Comparison of ENCODE assay signal across 10 mouse cellular contexts in the genomic region with DNA sequence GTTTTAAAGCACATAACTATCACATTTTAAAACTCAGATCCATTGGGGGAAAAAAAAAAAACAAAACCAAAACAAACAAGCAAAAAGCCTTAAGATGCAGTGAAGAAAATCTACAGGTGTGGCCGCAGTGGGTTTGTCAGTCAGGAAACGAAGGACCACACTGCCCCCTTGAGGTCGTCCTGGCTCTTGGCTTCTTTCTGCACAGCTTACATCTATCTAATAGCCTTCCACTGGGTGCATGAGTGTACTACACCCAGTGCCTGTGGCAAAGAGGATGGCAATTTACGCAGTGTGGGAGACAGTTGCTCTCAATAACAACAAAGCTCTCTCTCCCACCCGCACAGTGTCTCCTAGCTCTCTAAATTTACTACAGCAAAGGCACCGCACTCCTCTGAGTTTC. TPM values are rescaled to one million over a fixed set of nuclear protein-coding genes. Genes with fewer than 3 reads are reported as not detected.
A peak's percentile ranks its signal among the peaks of the same experiment; 100 is the strongest.
DNase-seq lines count a peak whose midpoint lies in the region; ATAC-seq lines count a peak whose summit lies in the region.
"Had no signal": no experiment of that assay in that cellular context is flagged by ENCODE, and none has a peak within 500 bp of the region (broad histone marks: within the 10 kb centered on the region; RNA-seq: fewer than 3 reads in every experiment).

No protein-coding gene starts in this region.

- H3K9me3 ChIP-seq in hindbrain, embryonic 11.5 days (ENCODE audit: control insufficient read depth, low read length): no peaks in the 10 kb centered on the region
- no peaks in the 10 kb centered on the region for H3K9me3 ChIP-seq in hindbrain, embryonic 14.5 days (ENCODE audit: control insufficient read depth, low read length)
- no peaks in the 10 kb centered on the region for H3K9me3 ChIP-seq in embryonic facial prominence, embryonic 10.5 days
- no peaks in the 10 kb centered on the region for H3K9me3 ChIP-seq in midbrain, embryonic 15.5 days
- H3K9me3 ChIP-seq: embryonic facial prominence, embryonic 12.5 days had no signal

- H3K27ac ChIP-seq in hindbrain, embryonic 11.5 days (ENCODE audit: low read depth, low read length): no peak overlapping the region
- H3K27ac ChIP-seq in hindbrain, embryonic 14.5 days: no peak overlapping the region
- no peak overlapping the region for H3K27ac ChIP-seq in embryonic facial prominence, embryonic 10.5 days (replicated peaks)
- H3K27ac ChIP-seq in midbrain, embryonic 15.5 days: no peak overlapping the region
- H3K27ac ChIP-seq: embryonic facial prominence, embryonic 12.5 days had no signal

- H3K4me3 ChIP-seq in hindbrain, embryonic 11.5 days (ENCODE audit: low read depth, low read length): no peak overlapping the region
- H3K4me3 ChIP-seq in hindbrain, embryonic 14.5 days (replicated peaks; ENCODE audit: low read length): no peak overlapping the region
- H3K4me3 ChIP-seq in embryonic facial prominence, embryonic 10.5 days: no peak overlapping the region
- H3K4me3 ChIP-seq in midbrain, embryonic 15.5 days: no peak overlapping the region
- H3K4me3 ChIP-seq: embryonic facial prominence, embryonic 12.5 days; myocyte had no signal

- intact Hi-C loops in left cerebral cortex, postnatal 14 days (cut with DNase I): no loop called here

- H3K9ac ChIP-seq in hindbrain, embryonic 11.5 days (ENCODE audit: low read depth, low read length): no peak overlapping the region
- H3K9ac ChIP-seq in hindbrain, embryonic 14.5 days: no peak overlapping the region
- no peak overlapping the region for H3K9ac ChIP-seq in midbrain, embryonic 15.5 days
- H3K9ac ChIP-seq: embryonic facial prominence, embryonic 12.5 days had no signal

- ATAC-seq in hindbrain, embryonic 11.5 days (ENCODE audit: low FRiP score): peak; percentile 57; the same call in 1 of the 2 replicates
- ATAC-seq in hindbrain, embryonic 14.5 days (ENCODE audit: low FRiP score): no peak
- peak; percentile 71 for ATAC-seq in inflammation-experienced regulatory T-cells, adult 6 months
- ATAC-seq in midbrain, embryonic 15.5 days (replicated peaks): peak; percentile 70; the same call in 1 of the 2 replicates

- WGBS in hindbrain, embryonic 11.5 days: 62% methylated on average over 6 of the region's 6 CpGs
- WGBS in hindbrain, embryonic 14.5 days: 60% methylated on average over 6 of the region's 6 CpGs
- 64% methylated on average over 6 of the region's 6 CpGs for WGBS in embryonic facial prominence, embryonic 10.5 days
- WGBS in midbrain, embryonic 15.5 days: 60% methylated on average over 6 of the region's 6 CpGs

- H3K4me1 ChIP-seq in hindbrain, embryonic 11.5 days (replicated peaks; ENCODE audit: control insufficient read depth, insufficient read depth, low read length): no peaks in the 10 kb centered on the region
- no peaks in the 10 kb centered on the region for H3K4me1 ChIP-seq in hindbrain, embryonic 14.5 days (replicated peaks; ENCODE audit: control insufficient read depth, insufficient read depth, low read length)
- no peaks in the 10 kb centered on the region for H3K4me1 ChIP-seq in embryonic facial prominence, embryonic 10.5 days
- H3K4me1 ChIP-seq in midbrain, embryonic 15.5 days: no peaks in the 10 kb centered on the region
- H3K4me1 ChIP-seq: embryonic facial prominence, embryonic 12.5 days had no signal

- H3K27me3 ChIP-seq in hindbrain, embryonic 11.5 days (ENCODE audit: control insufficient read depth, insufficient read depth, low read length): no peaks in the 10 kb centered on the region
- no peaks in the 10 kb centered on the region for H3K27me3 ChIP-seq in hindbrain, embryonic 14.5 days (ENCODE audit: control insufficient read depth, insufficient read depth, low read length)
- H3K27me3 ChIP-seq in embryonic facial prominence, embryonic 10.5 days (replicated peaks; ENCODE audit: low read depth, poor library complexity, severe bottlenecking): no peaks in the 10 kb centered on the region
- H3K27me3 ChIP-seq in midbrain, embryonic 15.5 days (replicated peaks): no peaks in the 10 kb centered on the region
- H3K27me3 ChIP-seq: embryonic facial prominence, embryonic 12.5 days had no signal

- no peak overlapping the region for H3K4me2 ChIP-seq in hindbrain, embryonic 11.5 days (replicated peaks; ENCODE audit: low read depth, low read length)
- H3K4me2 ChIP-seq in hindbrain, embryonic 14.5 days (replicated peaks): no peak overlapping the region
- H3K4me2 ChIP-seq in midbrain, embryonic 15.5 days: no peak overlapping the region
- H3K4me2 ChIP-seq: embryonic facial prominence, embryonic 12.5 days had no signal

- peak; percentile 64 for DNase-seq in hindbrain, embryonic 11.5 days (ENCODE audit: low spot score)
- DNase-seq in hindbrain, embryonic 14.5 days (ENCODE audit: low spot score): no peak
- peak; percentile 73 for DNase-seq in adrenal gland, postnatal 25 days
- DNase-seq in embryonic facial prominence, embryonic 10.5 days (ENCODE audit: low spot score): peak; percentile 69
- peak; percentile 72 to 91 for DNase-seq in left cerebral cortex, postnatal 14 days (ENCODE audit: low spot score in 2 of 2)
- peak; percentile 56 to 59 for DNase-seq in spleen, postnatal 36 days (ENCODE audit: low spot score in 2 of 2)

- H3K36me3 ChIP-seq in hindbrain, embryonic 11.5 days (ENCODE audit: control insufficient read depth, insufficient read depth, low read length): no peaks in the 10 kb centered on the region
- peaks cover 5% of the 10 kb centered on the region for H3K36me3 ChIP-seq in hindbrain, embryonic 14.5 days (replicated peaks; ENCODE audit: control insufficient read depth, insufficient read depth)
- H3K36me3 ChIP-seq in embryonic facial prominence, embryonic 10.5 days (replicated peaks): peaks cover 26% of the 10 kb centered on the region
- H3K36me3 ChIP-seq in midbrain, embryonic 15.5 days (replicated peaks): no peaks in the 10 kb centered on the region

RNA-seq across cellular contexts. Expression of gene Nfkbiz, which starts 19.8 kb away (rescaled TPM):
- polyA plus RNA-seq in hindbrain, embryonic 11.5 days (2014; fragmentation: Nextera tagmentation; extraction: Ambion mirVana): 1.5 and 1.6 TPM in 2 replicates
- 2.0 TPM in 2 replicates for polyA plus RNA-seq in hindbrain, embryonic 14.5 days (2014; fragmentation: Nextera tagmentation; extraction: Ambion mirVana)
- 3.4 and 4.3 TPM in 2 replicates for total RNA-seq in adrenal gland, postnatal 25 days (2021)
- polyA plus RNA-seq in embryonic facial prominence, embryonic 10.5 days (2016; fragmentation: Nextera tagmentation; extraction: Ambion mirVana): 2.1 and 2.8 TPM in 2 replicates
- polyA plus RNA-seq in inflammation-experienced regulatory T-cells, adult 6 months (2017; shearing (Covaris generic)): 10 to 100 TPM; 24.7 to 39.2 (median 36.9) TPM
- 1 to 10 TPM; 3.1 to 3.5 TPM for total RNA-seq in left cerebral cortex, postnatal 14 days (2021)
- polyA plus RNA-seq in midbrain, embryonic 15.5 days (2015; fragmentation: Nextera tagmentation; extraction: Ambion mirVana): 0.96 and 1.3 TPM in 2 replicates

RNA-seq across cellular contexts. Expression of gene Nxpe3, which starts 36.6 kb away (rescaled TPM):
- 1.0 and 1.1 TPM in 2 replicates for polyA plus RNA-seq in hindbrain, embryonic 11.5 days (2014; fragmentation: Nextera tagmentation; extraction: Ambion mirVana)
- polyA plus RNA-seq in hindbrain, embryonic 14.5 days (2014; fragmentation: Nextera tagmentation; extraction: Ambion mirVana): 1.3 and 1.9 TPM in 2 replicates
- 1.6 and 2.0 TPM in 2 replicates for total RNA-seq in adrenal gland, postnatal 25 days (2021)
- 0.96 and 1.1 TPM in 2 replicates for polyA plus RNA-seq in embryonic facial prominence, embryonic 10.5 days (2016; fragmentation: Nextera tagmentation; extraction: Ambion mirVana)
- 10 to 100 TPM; 13.7 to 36.9 (median 22.6) TPM for polyA plus RNA-seq in inflammation-experienced regulatory T-cells, adult 6 months (2017; shearing (Covaris generic))
- 1 to 10 TPM; 7.3 to 7.5 TPM for total RNA-seq in left cerebral cortex, postnatal 14 days (2021)
- 1.3 and 1.5 TPM in 2 replicates for polyA plus RNA-seq in midbrain, embryonic 15.5 days (2015; fragmentation: Nextera tagmentation; extraction: Ambion mirVana)
